Mouse (Mus musculus) left cerebral cortex, adult 11 months (tissue): Measurements from ENCODE around the gene Gjc2.
"Not testable (repeated sequence)": the region's sequence is repeated elsewhere in the genome, so short reads cannot be mapped to it uniquely, and the experiment has no call there.

Experiments used
- DNase-seq: peaks from one replicate; pipeline ENCODE4 v3.0.0; 2022; ENCODE audit warnings: low spot score

Gjc2 gene

DNA sequence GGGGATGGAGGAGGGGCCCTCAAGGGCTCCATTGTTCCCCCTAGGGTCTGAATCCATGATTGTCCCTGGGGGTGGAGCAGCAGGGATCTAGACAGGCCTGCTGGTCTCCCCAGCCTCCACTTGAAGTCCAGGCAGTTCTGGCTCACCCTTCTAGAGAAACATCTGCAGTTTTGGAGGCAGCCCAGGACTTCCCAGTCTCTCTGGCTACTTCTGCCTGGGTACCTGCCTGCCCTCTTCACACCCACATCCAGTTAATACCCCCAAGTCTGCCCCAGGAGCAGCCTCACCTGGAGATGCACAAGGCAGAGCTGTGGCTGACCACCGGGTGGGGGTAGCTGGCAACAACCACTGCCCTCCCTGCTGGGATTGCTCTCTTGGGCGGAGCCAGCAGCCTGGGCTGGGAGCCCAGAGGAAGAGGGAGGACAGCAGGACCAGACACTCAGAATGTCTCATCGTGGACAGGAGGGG is at the start of gene Gjc2:
Gene Gjc2 (minus strand): TSS at position 350 of the 468 bp plus-strand sequence.
- peak; percentile 62 for DNase-seq

DNA sequence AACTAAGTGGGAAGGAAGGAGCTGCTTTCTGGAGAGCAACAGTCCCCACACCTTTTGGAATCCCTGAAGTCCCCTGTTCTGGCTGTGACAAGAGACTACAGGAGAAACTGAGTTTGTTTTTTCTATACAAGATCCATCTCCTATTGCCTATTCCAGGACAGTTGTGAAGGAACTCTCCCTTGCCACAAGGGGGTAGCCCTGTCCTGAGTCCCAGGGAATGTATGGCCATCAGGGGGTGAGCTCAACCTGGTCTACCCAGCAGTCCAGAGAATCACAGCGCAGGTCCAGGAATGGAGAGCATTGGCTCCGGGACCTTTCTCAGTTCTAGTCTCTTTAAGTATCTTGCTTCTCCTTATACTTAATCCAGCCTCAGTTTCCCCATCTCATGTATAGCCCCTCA is 49.8 kb upstream of the Gjc2 start:
- DNase-seq: no peak

DNA sequence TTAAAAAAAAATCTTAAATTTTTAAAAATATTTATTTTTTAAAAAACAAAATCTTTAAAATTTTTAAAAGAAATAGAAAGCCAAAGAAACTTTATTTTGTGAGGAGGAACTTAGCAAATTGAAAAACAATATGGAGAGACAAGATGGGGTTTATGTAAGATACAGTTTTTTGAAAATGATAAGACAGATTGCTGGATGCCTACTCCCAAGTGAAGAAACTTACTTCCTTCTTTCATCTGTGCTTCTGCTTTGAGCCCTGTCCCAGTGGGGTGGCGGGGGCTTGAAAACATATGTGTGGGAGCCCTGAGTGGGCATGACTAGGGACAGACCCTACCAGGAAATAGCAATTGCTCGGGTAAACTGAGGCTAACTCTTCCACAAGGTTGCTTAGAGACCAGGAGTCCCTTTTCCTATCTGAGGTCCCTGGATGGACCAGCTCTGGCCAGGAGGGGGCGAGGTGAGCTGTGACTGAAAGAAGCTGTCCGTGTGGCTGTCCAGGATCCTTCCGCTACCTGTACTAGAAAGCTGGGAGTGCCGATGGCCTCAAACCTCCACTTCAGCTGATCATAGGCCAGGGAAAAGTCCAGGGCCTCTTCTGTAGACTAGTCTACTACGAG is 47.2 kb upstream of the Gjc2 start:
- DNase-seq: no peak

DNA sequence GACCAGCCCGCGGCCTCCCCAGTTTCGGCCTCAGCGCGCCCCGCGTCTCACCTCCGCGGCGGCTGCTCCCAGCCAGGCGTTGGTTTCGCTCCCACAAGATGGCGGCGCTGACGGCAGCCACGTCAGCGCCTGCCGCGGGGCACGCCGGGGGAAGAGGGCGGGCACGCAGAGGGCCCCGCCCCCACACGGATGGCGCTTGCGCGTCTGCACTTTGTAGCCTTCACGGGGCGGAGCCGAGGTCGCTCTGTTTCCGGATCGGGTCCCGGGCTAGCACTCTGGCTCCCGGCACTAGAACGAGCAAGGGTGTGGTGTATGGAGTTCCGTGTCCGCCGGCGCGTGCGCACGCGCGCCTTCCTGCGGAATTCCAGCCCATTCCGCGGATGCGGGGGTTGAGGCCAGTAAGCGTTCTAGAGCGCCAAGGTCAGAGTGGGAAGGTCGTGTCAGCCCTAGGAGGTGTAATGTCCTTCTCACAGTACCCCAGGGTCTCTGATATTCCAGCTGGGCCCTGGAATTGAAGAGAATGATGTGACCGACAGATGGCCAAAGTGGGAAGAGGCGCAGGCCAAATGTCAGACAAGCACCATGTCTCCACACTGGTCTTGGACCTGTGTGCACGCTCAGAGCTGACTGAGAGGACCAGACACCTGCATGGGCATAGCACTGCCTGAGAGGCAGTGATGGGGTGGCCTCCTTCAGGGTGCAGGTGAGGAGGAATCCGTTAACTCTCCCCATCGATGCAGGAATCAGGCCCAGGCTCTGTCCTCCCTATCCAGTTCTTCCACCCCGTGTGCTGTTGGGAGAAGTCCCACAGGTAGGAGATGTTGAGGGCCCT is 45.3 kb upstream of the Gjc2 start, which contains the start of gene Arf1:
Gene Arf1 (minus strand): TSS at position 149 of the 832 bp plus-strand sequence.
- peak; percentile 94 for DNase-seq

DNA sequence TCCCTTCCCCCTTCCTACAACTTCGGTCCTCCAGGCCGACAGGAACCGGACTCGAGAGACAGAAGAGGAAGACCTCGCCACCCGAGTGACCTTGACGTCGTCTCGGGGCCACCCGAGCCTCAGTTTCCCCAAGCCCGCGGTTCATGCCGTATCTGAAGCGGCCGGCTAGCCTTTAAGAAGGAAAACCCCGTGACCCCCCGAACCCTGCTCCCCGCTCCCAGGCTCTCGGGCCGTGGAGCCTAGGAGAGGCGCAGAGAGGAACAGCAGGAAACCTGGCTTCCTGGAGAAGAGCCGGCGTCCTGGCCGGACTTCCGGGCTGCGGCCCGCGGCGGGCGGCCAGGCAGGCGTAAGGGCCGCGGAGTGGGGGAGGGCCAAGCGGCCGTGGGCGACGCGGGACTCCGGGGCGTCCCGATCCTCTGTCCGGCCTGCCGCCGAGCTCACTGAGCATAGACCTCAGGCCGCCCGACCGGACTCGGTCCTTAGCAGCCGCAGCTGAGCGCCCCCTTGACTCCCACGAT is 44.6 kb upstream of the Gjc2 start:
- DNase-seq: no peak

DNA sequence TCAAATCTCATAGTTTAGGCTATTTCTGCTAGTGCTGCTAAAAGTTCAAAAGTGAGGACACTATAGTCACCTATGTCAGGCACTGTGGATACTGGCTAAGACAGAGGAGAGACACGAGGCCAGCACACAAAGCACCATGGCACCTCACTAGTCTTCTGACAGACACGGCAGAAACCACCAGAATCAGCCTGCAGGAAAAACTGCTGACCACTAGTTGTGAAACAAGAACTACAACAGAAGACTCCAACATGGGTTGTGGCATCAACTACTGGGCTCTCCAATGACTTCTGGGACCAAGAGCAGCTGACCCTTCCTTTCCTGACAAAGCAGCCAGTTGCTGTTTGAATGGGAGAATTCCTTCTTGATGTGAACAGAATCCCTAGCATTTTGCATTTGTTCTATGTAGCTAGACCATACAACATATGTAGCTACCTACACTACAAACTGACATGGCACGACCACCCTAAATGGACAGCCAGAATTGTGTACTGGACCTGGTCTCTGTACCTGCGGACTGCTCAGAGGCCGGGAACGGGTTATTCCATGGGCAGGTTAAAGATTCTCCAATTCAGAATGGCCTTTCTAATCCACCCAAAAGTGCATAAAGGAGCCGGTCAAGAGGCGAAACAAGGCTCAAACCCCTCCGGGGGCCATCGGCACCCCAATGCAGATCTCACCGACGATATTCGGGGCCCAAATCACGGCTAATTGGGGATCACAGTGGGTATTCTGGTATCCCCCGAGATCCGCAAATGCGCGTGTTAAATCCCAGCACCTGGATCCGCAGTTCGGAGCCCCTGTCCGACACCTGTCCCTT is 44.0 kb upstream of the Gjc2 start:
- no peak for DNase-seq

DNA sequence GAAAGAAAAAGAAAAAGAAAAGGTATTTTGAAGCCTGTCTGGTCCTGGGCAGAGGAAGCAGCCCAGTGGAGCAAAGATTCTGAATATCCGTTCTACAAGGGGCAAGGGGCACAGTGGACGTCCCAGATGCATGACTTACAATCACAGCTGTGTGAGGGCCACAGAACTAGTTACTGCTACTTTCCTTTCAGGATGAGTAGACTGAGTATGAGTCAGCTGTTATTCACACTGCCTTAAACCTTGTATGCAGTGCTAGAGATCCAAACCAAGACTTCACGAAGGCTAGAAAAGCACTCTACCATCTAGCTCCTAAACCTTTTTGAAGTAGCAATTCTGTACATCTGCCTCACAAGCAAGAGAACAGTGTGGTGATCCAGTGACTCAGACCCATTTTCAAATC is 43.2 kb upstream of the Gjc2 start:
- no peak for DNase-seq

DNA sequence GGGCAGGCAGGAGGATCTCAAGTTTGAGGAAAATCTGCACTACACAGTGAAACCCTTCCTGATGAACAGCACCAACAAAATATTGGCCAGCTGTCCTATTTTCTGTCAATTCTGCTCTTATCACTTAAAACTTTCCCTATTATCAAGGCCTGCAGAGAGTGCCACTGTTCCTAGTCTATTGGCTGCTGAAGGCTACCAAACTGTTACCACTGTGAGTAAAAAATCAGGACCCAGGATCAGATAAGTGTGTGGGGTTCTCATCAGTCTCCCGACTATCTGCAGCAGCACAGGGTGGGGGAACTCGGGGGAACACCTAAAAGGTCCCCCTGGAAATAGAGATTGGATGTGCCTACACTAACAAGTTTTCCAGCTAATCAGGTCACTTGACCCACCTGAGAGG is 42.2 kb upstream of the Gjc2 start:
- DNase-seq: no peak

DNA sequence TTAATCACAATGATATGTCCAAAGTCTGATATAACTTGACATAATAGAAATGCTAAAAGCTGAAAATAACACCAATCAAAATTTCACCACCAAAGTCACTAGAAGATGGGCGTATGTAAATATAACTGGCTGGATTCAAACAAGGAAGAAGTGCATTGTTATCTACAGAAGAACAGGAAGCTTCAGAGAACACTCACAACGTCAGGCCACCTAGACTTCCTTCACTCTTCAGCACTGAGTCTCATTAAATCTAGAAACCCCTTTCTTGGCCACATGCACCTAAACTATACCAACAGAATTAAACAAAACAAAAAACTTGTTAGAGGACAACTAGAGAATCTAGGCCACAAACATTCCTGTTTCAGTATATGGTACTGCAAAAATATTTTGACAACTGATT is 41.5 kb upstream of the Gjc2 start:
- DNase-seq: no peak

DNA sequence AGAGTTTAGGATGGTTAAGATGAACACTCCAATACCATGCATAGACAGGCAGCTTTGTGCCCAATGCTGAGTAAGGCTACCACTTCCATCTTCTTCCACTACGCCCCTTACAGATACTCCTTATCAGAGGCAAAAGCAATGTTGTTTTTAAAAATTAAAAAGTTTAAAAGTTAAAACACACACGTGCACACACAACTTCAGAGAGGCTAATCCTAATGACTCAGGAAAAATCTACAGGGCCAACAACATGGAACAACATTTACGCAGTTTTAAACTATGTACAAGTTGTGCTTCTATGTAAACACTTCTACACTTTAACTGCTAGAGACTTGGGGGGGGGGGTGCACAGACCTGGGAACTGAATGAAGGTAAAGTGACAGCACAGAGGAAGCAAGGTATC is 41.0 kb upstream of the Gjc2 start:
- no peak for DNase-seq

DNA sequence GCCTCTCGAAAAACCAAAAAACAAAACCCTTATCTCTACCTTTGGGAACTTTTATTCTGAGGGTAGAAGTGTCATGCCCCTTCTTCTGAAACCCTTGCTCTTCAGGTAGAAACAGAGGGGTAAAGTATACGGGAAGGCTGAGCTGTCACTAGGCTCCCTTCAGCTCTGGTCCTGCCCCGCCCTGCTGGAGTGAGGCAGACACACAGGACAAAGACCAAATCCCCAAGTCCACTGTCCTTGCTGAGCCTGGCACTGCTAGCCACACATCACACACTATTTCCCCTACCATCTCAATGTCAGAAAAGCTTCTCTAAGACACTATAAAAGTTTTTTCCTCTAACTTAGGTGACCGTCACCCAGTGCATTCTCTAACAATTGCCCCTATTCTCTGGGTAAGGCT is 39.3 kb upstream of the Gjc2 start:
- DNase-seq: no peak

DNA sequence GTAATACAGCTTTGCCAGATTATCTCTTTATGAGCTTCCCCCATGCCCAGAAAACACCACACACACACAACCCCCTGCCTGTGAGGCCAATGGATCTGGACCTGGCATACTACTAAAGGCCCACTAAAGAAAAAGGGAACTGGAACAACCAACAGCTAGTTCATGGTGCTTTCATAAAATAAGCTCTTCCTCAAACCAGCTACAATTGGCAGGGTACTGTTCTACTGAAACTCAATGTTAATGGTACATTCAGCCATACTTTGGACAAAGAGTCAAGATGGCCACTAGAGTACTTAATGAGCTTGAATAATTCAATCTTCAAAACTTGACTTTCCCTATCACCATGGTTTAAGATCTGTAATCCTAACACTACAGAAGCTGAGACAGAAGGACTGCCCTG is 38.6 kb upstream of the Gjc2 start:
- no peak for DNase-seq

DNA sequence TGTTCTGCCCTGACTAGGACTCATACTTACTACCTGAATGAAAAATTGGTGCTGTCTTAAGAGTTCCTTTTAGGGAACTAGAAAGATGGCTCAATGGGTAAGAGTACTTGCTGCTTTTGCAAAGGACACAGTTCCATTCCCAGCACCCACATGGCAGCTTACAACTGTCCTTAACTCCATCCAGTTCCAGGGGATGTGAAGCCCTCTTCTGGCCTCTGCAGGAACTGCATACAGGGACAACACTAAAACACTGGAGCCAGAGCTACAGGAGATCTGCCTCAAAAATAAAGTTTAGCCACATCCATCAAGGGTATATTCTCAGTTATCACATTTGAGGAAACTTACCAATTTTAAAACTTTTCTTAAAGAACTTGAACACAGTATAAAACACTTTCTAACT is 36.1 kb upstream of the Gjc2 start:
- DNase-seq: no peak

DNA sequence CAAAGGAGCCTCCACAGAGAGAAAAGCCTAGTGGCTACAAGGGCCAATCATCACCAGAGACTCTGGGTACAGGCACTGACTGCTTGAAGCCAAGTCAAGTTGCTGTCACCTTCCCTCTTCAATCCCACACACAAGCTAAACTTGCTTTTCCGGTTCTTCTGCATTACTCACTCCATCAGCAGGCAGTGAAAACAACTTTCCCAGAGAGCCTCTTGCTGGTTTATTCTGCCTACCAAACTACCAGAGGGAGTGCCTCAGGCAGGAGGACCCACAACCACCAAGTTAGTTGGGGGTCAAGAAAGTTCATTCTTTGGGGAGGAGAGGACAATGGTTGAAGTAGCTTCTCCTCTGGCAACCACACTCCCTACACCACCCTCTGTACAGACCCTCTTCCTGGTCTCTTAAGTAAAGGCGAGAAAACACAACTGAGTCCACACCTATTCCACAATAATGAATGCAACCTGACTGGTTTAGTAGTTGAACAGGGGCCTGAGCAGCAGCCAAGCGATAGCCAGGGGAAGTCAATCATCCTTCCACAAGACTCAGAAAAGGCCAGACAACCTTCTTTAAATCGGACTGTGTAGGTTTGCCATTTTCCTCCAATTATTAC is 35.5 kb upstream of the Gjc2 start:
- DNase-seq: no peak

DNA sequence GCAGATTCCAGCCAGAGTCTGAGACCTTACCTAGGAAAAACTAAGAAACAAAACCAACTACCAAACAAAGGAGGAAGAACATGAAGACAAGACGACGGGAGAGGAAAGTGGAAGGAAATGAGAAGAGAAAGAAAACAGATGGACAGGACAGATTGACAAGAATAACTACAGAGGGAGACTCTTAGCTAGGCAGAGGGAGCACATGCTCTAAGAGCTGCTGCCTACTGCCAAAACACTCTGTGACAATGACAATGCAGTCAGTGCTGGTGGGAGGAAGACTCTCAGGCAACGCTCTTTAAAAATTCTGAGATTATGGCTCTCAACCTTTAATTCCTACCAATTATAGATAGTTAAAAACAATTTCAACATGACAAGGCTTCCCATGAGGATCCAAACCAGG is 33.9 kb upstream of the Gjc2 start:
- DNase-seq: no peak

DNA sequence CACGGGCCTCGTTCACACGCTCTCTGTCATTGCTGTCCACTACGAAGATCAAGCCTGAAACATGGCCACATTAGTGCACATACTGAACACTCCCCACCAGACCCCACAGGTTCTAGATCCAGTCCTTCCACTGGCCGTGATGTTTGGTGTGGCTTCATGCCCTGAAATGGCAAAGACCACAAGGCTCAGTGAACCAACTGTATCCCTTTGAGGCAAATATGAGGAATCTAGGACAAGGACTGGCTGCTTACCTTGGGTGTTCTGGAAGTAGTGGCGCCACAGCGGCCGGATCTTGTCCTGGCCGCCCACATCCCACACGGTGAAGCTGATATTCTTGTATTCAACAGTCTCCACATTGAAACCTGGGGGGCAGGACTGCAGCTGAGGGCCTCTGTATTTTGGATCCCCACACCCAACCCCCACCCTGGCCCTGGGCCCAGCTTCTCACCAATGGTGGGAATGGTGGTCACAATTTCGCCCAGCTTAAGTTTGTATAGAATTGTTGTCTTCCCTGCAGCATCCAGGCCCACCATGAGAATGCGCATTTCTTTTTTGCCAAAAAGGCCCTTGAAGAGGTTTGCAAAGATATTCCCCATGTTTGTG is 30.0 kb upstream of the Gjc2 start:
- no peak for DNase-seq

DNA sequence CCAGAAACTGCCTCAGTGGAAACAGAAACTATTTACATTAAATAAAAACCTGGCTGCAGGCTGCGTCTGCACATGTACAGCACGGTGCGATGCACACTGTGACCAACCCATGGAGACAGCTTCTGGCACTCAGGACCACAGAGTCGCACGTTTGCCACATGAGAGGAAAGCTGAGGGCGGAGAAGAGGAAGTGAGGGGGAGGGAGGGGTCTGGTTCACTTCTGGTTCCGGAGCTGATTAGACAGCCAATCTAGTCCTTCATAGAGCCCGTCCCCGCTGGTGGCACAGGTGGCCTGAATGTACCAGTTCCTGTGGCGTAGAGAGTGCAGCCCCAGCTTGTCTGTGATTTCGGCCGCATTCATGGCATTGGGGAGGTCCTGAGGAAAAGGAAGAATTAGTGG is 29.3 kb upstream of the Gjc2 start:
- not testable (repeated sequence) for DNase-seq

DNA sequence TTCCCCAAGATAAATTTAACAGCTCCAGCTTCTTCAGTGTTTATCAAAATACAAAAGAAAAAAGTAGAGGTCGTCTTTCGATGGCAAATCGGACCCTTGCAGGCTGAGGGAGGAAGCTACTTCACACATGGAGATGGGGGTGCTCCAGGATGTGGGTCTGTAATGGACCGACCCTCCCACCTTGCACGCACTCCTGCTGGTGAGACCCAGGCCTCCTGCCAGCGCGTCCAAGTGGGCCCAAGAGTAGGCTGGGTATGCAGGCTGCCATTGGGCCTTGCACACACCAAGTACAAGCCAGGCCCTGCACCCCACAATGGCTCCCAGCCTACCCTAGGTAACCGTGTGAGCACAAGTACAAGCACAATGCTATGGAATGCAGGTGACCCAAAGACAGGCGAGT is 28.5 kb upstream of the Gjc2 start:
- DNase-seq: not testable (repeated sequence)

DNA sequence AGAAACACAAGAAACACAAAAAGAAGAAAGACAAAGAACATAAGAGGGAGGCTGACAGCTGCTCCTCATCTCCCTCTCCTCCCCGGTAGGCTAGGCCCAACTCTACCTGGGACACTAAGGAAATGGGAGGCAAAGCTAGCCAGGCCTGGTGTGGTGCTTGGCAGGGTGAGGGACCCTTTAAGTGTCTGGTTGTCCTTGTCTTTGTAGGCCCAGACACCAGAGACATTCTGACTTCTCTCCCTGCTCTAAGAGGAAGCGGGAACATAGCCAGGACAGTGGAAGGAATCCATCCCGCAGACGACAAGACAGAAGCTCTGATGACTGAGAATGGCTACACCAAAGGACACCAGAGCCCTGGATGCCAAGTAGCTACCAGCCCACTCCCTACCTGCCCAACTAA is 27.0 kb upstream of the Gjc2 start:
- no peak for DNase-seq

DNA sequence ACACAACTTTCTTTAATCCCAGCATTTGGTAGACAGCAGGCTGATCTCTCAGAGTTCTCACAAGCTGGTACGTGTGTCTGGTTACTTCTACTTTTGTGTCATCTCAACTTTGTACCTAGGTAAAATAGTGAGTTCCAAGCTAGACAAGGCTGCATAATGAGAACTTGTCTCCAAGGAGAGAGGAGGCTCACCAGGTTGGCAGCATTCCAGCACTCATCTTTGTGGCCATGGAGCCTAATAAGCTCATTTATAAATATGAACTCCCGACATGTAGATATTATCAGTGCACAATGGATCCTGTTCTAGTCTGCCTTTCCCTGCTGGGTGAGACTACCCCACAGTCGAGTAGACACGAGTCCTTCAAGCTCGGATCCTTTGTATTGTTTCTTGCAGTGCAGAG is 26.6 kb upstream of the Gjc2 start:
- DNase-seq: no peak

DNA sequence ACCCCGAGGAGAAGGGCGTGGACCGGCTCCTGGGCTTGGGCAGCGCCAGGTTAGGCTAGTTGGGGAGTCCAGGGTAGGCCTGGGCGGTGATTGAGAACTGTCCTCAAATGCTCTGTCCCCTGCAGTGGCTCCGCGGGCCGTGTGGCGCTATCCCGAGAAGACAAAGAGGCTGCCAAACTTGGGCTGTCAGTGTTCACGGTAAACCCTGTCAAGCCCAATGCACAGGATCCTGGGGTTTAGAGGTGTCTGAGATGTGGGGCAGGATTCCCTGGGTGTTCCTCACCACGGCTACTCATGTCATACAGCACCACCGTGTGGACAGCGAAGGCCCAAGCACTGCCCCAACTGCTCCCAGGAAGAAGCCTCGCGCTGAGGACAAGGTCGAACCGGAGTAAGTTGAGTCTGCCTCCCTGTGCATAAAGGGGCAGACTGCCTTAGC is 26.0 kb upstream of the Gjc2 start:
- DNase-seq: no peak
